Mouse (Mus musculus) forebrain, embryonic 11.5 days (tissue): ENCODE data around the gene Dbx1. TPM values are rescaled to one million over a fixed set of nuclear protein-coding genes. Genes with fewer than 3 reads are reported as not detected.

ENCODE experiments used
- ATAC-seq: fragments of 200-750 bp; cut with Nextera tagmentation; replicated peaks from 2 replicates; pipeline ENCODE4 v1.8.0; 2017; ENCODE audit warnings: moderate TSS enrichment; ENCODE audit not compliant: low FRiP score
- DNase-seq: peaks from one replicate; pipeline ENCODE4 v3.0.0-alpha.2; 2017; ENCODE audit warnings: low spot score
- H3K27ac ChIP-seq: fragments of 300-500 bp; sonication (generic); 2 replicates; pipeline ENCODE4 v1.5.1; 2014; ENCODE audit warnings: low read depth, low read length
- H3K27me3 ChIP-seq: fragments of 300-500 bp; sonication (generic); 2 replicates; pipeline ENCODE4 v1.6.1; 2014; ENCODE audit warnings: mild to moderate bottlenecking, low read length, mixed read lengths; ENCODE audit not compliant: control insufficient read depth, insufficient read depth
- H3K36me3 ChIP-seq: fragments of 300-500 bp; sonication (generic); 2 replicates; pipeline ENCODE4 v1.6.1; 2014; ENCODE audit warnings: mild to moderate bottlenecking, low read length, moderate library complexity, mixed read lengths; ENCODE audit not compliant: control insufficient read depth, insufficient read depth
- H3K4me1 ChIP-seq: fragments of 300-500 bp; sonication (generic); replicated peaks from 2 replicates; pipeline ENCODE4 v1.6.1; 2014; ENCODE audit warnings: low read length, mixed read lengths; ENCODE audit not compliant: control insufficient read depth, insufficient read depth
- H3K4me2 ChIP-seq: fragments of 300-500 bp; sonication (generic); 2 replicates; pipeline ENCODE4 v1.6.1; 2014; ENCODE audit warnings: low read depth, mild to moderate bottlenecking, low read length, moderate library complexity, mixed read lengths; ENCODE audit not compliant: severe bottlenecking
- H3K4me3 ChIP-seq: fragments of 300-500 bp; sonication (generic); 2 replicates; pipeline ENCODE4 v1.5.1; 2014; ENCODE audit warnings: low read depth, low read length
- H3K9ac ChIP-seq: fragments of 300-500 bp; sonication (generic); 2 replicates; pipeline ENCODE4 v1.6.1; 2014; ENCODE audit warnings: low read length
- H3K9me3 ChIP-seq: fragments of 300-500 bp; sonication (generic); 2 replicates; pipeline ENCODE4 v1.6.1; 2016; ENCODE audit warnings: low read length, mixed read lengths; ENCODE audit not compliant: control insufficient read depth
- WGBS: fragments of 180-500 bp; shearing (Covaris S2); extraction: QIAGEN DNeasy Blood & Tissue Kit; methylation state at CpG from one replicate; pipeline ENCODE4 v1.1.7; 2014; 5-methylcytosine and 5-hydroxymethylcytosine counted together
- polyA plus RNA-seq: library from polyadenylated mRNA; unstranded; fragments of >200 nt; fragmentation: Nextera tagmentation; extraction: Ambion mirVana; gene quantifications from 2 replicates; pipeline ENCODE4 v1.2.1, GENCODE M21; 2014

Dbx1 gene
- polyA plus RNA-seq, 1 experiment from 2014 or later = 33.3 TPM

GRCm38 (mm10) chr7:49583176-49583575, 53.5 kb downstream of the Dbx1 start:
- no peak overlapping the region for H3K4me3 ChIP-seq
- H3K9me3 ChIP-seq = no peaks in the 10 kb centered on the region
- WGBS = 86% methylated on average over 6 of the region's 6 CpGs
- H3K27me3 ChIP-seq = no peaks in the 10 kb centered on the region
- no peak overlapping the region for H3K9ac ChIP-seq
- H3K36me3 ChIP-seq = no peaks in the 10 kb centered on the region
- H3K27ac ChIP-seq = no peak overlapping the region
- DNase-seq (no peak), ATAC-seq (no peak)
- H3K4me1 ChIP-seq = no peaks in the 10 kb centered on the region
- H3K4me2 ChIP-seq = no peak overlapping the region

GRCm38 (mm10) chr7:49582551-49582950, 54.1 kb downstream of the Dbx1 start:
- ATAC-seq (no peak), DNase-seq (no peak)
- Histone ChIP-seq H3K36me3 (no peaks in the 10 kb centered on the region), H3K4me3 (no peak overlapping the region), H3K4me1 (no peaks in the 10 kb centered on the region), H3K27ac (no peak overlapping the region), H3K9me3 (no peaks in the 10 kb centered on the region), H3K9ac (no peak overlapping the region), H3K4me2 (no peak overlapping the region), H3K27me3 (no peaks in the 10 kb centered on the region)
- WGBS = 90% methylated on average over 7 of the region's 7 CpGs

GRCm38 (mm10) chr7:49581951-49582350, 54.7 kb downstream of the Dbx1 start:
- no peaks in the 10 kb centered on the region for H3K4me1 ChIP-seq
- ATAC-seq (no peak), DNase-seq (no peak)
- no peak overlapping the region for H3K9ac ChIP-seq
- H3K4me2 ChIP-seq = no peak overlapping the region
- H3K27ac ChIP-seq = no peak overlapping the region
- no peak overlapping the region for H3K4me3 ChIP-seq
- WGBS = 91% methylated on average over 2 of the region's 2 CpGs
- no peaks in the 10 kb centered on the region for H3K27me3 ChIP-seq
- no peaks in the 10 kb centered on the region for H3K9me3 ChIP-seq
- H3K36me3 ChIP-seq = no peaks in the 10 kb centered on the region

Other genes with a start within 250 kb of the Dbx1 start
- gene Htatip2, start 122.3 kb upstream of the Dbx1 start, polyA plus RNA-seq = 2.5 and 3.0 TPM in 2 replicates
- 63.8 and 63.9 TPM in 2 replicates for gene Prmt3, start 141.5 kb upstream of the Dbx1 start, polyA plus RNA-seq